Mouse (Mus musculus): ENCODE results near the gene Arfgef2. TPM values are rescaled to one million over a fixed set of nuclear protein-coding genes. Genes with fewer than 3 reads are reported as not detected.

Gene Arfgef2
- polyA plus RNA-seq, 1 experiment from 2014 or later = 6.3 TPM

- Histone ChIP-seq H3K9ac (ENCODE audit: low read depth, low read length) (no peak overlapping the region), H3K27me3 (ENCODE audit: control insufficient read depth, insufficient read depth, low read length) (no peaks in the 10 kb centered on the region), H3K4me3 (ENCODE audit: low read depth, low read length) (no peak overlapping the region), H3K9me3 (replicated peaks; ENCODE audit: control insufficient read depth, low read length) (no peaks in the 10 kb centered on the region), H3K36me3 (ENCODE audit: control insufficient read depth, insufficient read depth, low read length) (peaks cover 8% of the 10 kb centered on the region; the same call in 1 of the 2 replicates), H3K4me1 (ENCODE audit: control insufficient read depth, insufficient read depth, low read length) (no peaks in the 10 kb centered on the region), H3K27ac (ENCODE audit: low read depth, low read length) (no peak overlapping the region), H3K4me2 (no peak overlapping the region)
- WGBS (ENCODE audit: insufficient replicate concordance) = 72% methylated on average over 11 of the region's 11 CpGs
- no peak for ATAC-seq (replicated peaks; ENCODE audit: insufficient number of reproducible peaks, low FRiP score, low TSS enrichment)
Observed at GRCm38 (mm10) chr2:166799615-166800472, 5.5 kb upstream of the Arfgef2 start.

- Histone ChIP-seq H3K9me3 (replicated peaks; ENCODE audit: control insufficient read depth, low read length) (no peaks in the 10 kb centered on the region), H3K27ac (ENCODE audit: low read depth, low read length) (no peak overlapping the region), H3K9ac (ENCODE audit: low read depth, low read length) (no peak overlapping the region), H3K36me3 (ENCODE audit: control insufficient read depth, insufficient read depth, low read length) (peaks cover 8% of the 10 kb centered on the region; the same call in 1 of the 2 replicates), H3K4me2 (no peak overlapping the region), H3K27me3 (ENCODE audit: control insufficient read depth, insufficient read depth, low read length) (no peaks in the 10 kb centered on the region), H3K4me3 (ENCODE audit: low read depth, low read length) (no peak overlapping the region), H3K4me1 (ENCODE audit: control insufficient read depth, insufficient read depth, low read length) (no peaks in the 10 kb centered on the region)
- 80% methylated on average over 7 of the region's 7 CpGs for WGBS (ENCODE audit: insufficient replicate concordance)
- no peak for ATAC-seq (replicated peaks; ENCODE audit: insufficient number of reproducible peaks, low FRiP score, low TSS enrichment)
Observed at GRCm38 (mm10) chr2:166800473-166800857, 4.9 kb upstream of the Arfgef2 start.

GRCm38 (mm10) chr2:166801436-166801835, 4.0 kb upstream of the Arfgef2 start:
- no peak overlapping the region for H3K4me2 ChIP-seq
- H3K27ac ChIP-seq (ENCODE audit: low read depth, low read length) = no peak overlapping the region
- no peaks in the 10 kb centered on the region for H3K9me3 ChIP-seq (replicated peaks; ENCODE audit: control insufficient read depth, low read length)
- no peaks in the 10 kb centered on the region for H3K27me3 ChIP-seq (ENCODE audit: control insufficient read depth, insufficient read depth, low read length)
- peaks cover 8% of the 10 kb centered on the region; the same call in 1 of the 2 replicates for H3K36me3 ChIP-seq (ENCODE audit: control insufficient read depth, insufficient read depth, low read length)
- no peak overlapping the region for H3K9ac ChIP-seq (ENCODE audit: low read depth, low read length)
- 76% methylated on average over 2 of the region's 2 CpGs for WGBS (ENCODE audit: insufficient replicate concordance)
- no peak overlapping the region for H3K4me3 ChIP-seq (ENCODE audit: low read depth, low read length)
- peaks cover 4% of the 10 kb centered on the region for H3K4me1 ChIP-seq (ENCODE audit: control insufficient read depth, insufficient read depth, low read length)
- ATAC-seq (replicated peaks; ENCODE audit: insufficient number of reproducible peaks, low FRiP score, low TSS enrichment) = no peak

- H3K4me3 ChIP-seq (ENCODE audit: low read depth, low read length) = no peak overlapping the region
- no peak overlapping the region for H3K4me2 ChIP-seq
- H3K4me1 ChIP-seq (ENCODE audit: control insufficient read depth, insufficient read depth, low read length) = peaks cover 11% of the 10 kb centered on the region
- H3K27me3 ChIP-seq (ENCODE audit: control insufficient read depth, insufficient read depth, low read length) = no peaks in the 10 kb centered on the region
- H3K27ac ChIP-seq (ENCODE audit: low read depth, low read length) = no peak overlapping the region
- no peak for ATAC-seq (replicated peaks; ENCODE audit: insufficient number of reproducible peaks, low FRiP score, low TSS enrichment)
- H3K9ac ChIP-seq (ENCODE audit: low read depth, low read length) = no peak overlapping the region
- WGBS (ENCODE audit: insufficient replicate concordance) = 82% methylated on average over 3 of the region's 3 CpGs
- H3K9me3 ChIP-seq (replicated peaks; ENCODE audit: control insufficient read depth, low read length) = no peaks in the 10 kb centered on the region
- no peaks in the 10 kb centered on the region for H3K36me3 ChIP-seq (ENCODE audit: control insufficient read depth, insufficient read depth, low read length)
Observed at GRCm38 (mm10) chr2:166803298-166803697, 2.1 kb upstream of the Arfgef2 start.

- WGBS (ENCODE audit: insufficient replicate concordance) = 15% methylated on average over 14 of the region's 14 CpGs
- H3K9me3 ChIP-seq (replicated peaks; ENCODE audit: control insufficient read depth, low read length) = no peaks in the 10 kb centered on the region
- no peaks in the 10 kb centered on the region for H3K27me3 ChIP-seq (ENCODE audit: control insufficient read depth, insufficient read depth, low read length)
- peak overlapping the region; percentile 79 for H3K9ac ChIP-seq (ENCODE audit: low read depth, low read length)
- peaks cover 11% of the 10 kb centered on the region for H3K4me1 ChIP-seq (ENCODE audit: control insufficient read depth, insufficient read depth, low read length)
- no peaks in the 10 kb centered on the region for H3K36me3 ChIP-seq (ENCODE audit: control insufficient read depth, insufficient read depth, low read length)
- H3K27ac ChIP-seq (ENCODE audit: low read depth, low read length) = peak overlapping the region; percentile 81
- peak overlapping the region; percentile 80 for H3K4me2 ChIP-seq
- ATAC-seq (replicated peaks; ENCODE audit: insufficient number of reproducible peaks, low FRiP score, low TSS enrichment) = no peak
- peak overlapping the region; percentile 76 for H3K4me3 ChIP-seq (ENCODE audit: low read depth, low read length)
Observed at GRCm38 (mm10) chr2:166806173-166806705, 851 bp downstream of the Arfgef2 start.

- Histone ChIP-seq H3K4me1 (ENCODE audit: control insufficient read depth, insufficient read depth, low read length) (peaks cover 11% of the 10 kb centered on the region), H3K4me3 (ENCODE audit: low read depth, low read length) (peak overlapping the region; percentile 76), H3K9me3 (replicated peaks; ENCODE audit: control insufficient read depth, low read length) (no peaks in the 10 kb centered on the region), H3K27ac (ENCODE audit: low read depth, low read length) (no peak overlapping the region), H3K36me3 (ENCODE audit: control insufficient read depth, insufficient read depth, low read length) (no peaks in the 10 kb centered on the region), H3K4me2 (peak overlapping the region; percentile 80), H3K27me3 (ENCODE audit: control insufficient read depth, insufficient read depth, low read length) (no peaks in the 10 kb centered on the region), H3K9ac (ENCODE audit: low read depth, low read length) (no peak overlapping the region)
- no peak for ATAC-seq (replicated peaks; ENCODE audit: insufficient number of reproducible peaks, low FRiP score, low TSS enrichment)
- 71% methylated on average over 6 of the region's 6 CpGs for WGBS (ENCODE audit: insufficient replicate concordance)
Observed at GRCm38 (mm10) chr2:166806813-166807212, 1.4 kb downstream of the Arfgef2 start.

- Histone ChIP-seq H3K27ac (ENCODE audit: low read depth, low read length) (no peak overlapping the region), H3K4me1 (ENCODE audit: control insufficient read depth, insufficient read depth, low read length) (peaks cover 11% of the 10 kb centered on the region), H3K36me3 (ENCODE audit: control insufficient read depth, insufficient read depth, low read length) (no peaks in the 10 kb centered on the region), H3K27me3 (ENCODE audit: control insufficient read depth, insufficient read depth, low read length) (no peaks in the 10 kb centered on the region), H3K9ac (ENCODE audit: low read depth, low read length) (no peak overlapping the region), H3K4me2 (no peak overlapping the region), H3K9me3 (replicated peaks; ENCODE audit: control insufficient read depth, low read length) (no peaks in the 10 kb centered on the region), H3K4me3 (ENCODE audit: low read depth, low read length) (no peak overlapping the region)
- ATAC-seq (replicated peaks; ENCODE audit: insufficient number of reproducible peaks, low FRiP score, low TSS enrichment) = no peak
- 88% methylated on average over 5 of the region's 5 CpGs for WGBS (ENCODE audit: insufficient replicate concordance)
Observed at GRCm38 (mm10) chr2:166809499-166809898, 4.1 kb downstream of the Arfgef2 start.

- no peak overlapping the region for H3K9ac ChIP-seq (ENCODE audit: low read depth, low read length)
- no peaks in the 10 kb centered on the region for H3K9me3 ChIP-seq (replicated peaks; ENCODE audit: control insufficient read depth, low read length)
- no peak for ATAC-seq (replicated peaks; ENCODE audit: insufficient number of reproducible peaks, low FRiP score, low TSS enrichment)
- H3K4me1 ChIP-seq (ENCODE audit: control insufficient read depth, insufficient read depth, low read length) = peaks cover 11% of the 10 kb centered on the region
- whole genome bisulfite sequencing (ENCODE audit: insufficient replicate concordance) = 87% methylated on average over 10 of the region's 10 CpGs
- H3K27ac ChIP-seq (ENCODE audit: low read depth, low read length) = no peak overlapping the region
- H3K36me3 ChIP-seq (ENCODE audit: control insufficient read depth, insufficient read depth, low read length) = no peaks in the 10 kb centered on the region
- no peaks in the 10 kb centered on the region for H3K27me3 ChIP-seq (ENCODE audit: control insufficient read depth, insufficient read depth, low read length)
- no peak overlapping the region for H3K4me3 ChIP-seq (ENCODE audit: low read depth, low read length)
- no peak overlapping the region for H3K4me2 ChIP-seq
Observed at GRCm38 (mm10) chr2:166810821-166811220, 5.4 kb downstream of the Arfgef2 start.
